Mouse (Mus musculus) B cell, adult 62 days (primary cell): ENCODE data around the gene Dnah8. TPM values are rescaled to one million over a fixed set of nuclear protein-coding genes. Genes with fewer than 3 reads are reported as not detected.

Source experiments
- total RNA-seq: library from RNA; stranded (reverse); gene quantifications from 4 replicates; pipeline ENCODE4 v1.2.4, GENCODE M21; 2023

The Dnah8 gene
- 7.5 to 10.0 TPM (median 8.4 TPM) in 4 replicates for total RNA-seq

DNA sequence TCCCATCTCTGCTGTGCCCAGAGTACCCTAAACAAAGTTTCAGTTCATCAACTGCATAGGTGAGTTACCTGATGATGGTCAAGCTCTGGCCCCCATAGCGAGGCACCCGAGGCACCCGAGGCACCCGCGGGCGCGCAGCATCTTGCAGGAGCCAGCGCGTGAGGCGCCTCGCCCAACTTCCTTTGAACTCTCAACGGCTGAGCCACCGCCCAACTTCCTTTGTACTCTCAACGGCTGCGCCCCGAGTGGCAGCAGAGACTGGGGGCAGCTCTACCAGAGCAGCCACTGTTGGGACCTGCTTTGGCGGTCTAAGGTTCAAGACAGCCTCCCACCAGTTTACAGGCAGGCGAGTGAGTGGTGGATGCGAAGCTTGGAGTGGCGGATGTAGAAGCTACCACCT is at the start of gene Dnah8:
Dnah8 (plus strand) TSS at position 223 of the 400 bp plus-strand sequence.

DNA sequence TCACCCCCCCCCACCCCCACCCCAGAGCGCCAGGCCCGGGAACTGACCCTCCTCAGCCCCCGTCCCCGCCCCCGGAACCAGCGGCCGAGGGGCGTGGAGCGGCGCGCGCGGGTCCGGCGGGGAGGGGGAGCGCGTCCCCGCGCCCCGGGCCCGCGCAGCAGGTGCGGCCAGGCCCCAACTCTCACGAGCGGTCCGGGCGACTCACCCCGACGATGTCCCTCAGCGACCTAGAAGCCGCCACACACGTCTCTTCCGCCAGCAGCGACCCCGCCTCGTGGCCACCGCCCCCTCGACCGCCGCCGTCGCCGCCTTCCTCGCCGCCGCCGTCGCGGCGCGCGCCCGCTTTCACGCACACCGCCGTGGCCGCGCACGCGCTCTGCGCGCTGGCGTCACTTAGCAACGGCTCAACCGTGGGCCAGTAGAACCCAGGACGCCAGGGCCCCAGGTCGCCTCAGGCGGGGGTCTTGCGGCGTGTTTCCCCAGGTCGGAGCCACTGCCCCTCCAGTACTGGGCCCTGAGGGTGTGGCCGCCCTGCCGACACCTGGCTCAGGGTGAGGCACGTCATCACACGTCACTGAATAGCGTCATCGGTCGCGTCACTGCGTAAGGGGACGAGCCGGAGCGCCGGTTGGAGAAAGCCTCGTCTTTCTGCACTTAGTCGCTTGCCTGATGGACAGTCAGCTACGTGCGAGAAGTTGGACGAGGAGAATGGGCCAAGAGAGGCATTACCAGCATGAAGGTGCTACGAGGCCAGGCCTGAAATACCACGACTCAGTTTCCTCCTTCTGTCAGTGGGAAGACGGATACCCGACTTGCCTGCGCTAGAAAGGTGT is 48.0 kb upstream of the Dnah8 start, which contains the start of gene Btbd9:
Btbd9 (minus strand) TSS at position 548 of the 833 bp plus-strand sequence.

DNA sequence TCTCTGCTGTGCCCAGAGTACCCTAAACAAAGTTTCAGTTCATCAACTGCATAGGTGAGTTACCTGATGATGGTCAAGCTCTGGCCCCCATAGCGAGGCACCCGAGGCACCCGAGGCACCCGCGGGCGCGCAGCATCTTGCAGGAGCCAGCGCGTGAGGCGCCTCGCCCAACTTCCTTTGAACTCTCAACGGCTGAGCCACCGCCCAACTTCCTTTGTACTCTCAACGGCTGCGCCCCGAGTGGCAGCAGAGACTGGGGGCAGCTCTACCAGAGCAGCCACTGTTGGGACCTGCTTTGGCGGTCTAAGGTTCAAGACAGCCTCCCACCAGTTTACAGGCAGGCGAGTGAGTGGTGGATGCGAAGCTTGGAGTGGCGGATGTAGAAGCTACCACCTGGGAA is 2.6 kb downstream of the Dnah8 start, which contains the start of gene Glo1:
Glo1 (minus strand) TSS at position 153 of the 400 bp plus-strand sequence.

DNA sequence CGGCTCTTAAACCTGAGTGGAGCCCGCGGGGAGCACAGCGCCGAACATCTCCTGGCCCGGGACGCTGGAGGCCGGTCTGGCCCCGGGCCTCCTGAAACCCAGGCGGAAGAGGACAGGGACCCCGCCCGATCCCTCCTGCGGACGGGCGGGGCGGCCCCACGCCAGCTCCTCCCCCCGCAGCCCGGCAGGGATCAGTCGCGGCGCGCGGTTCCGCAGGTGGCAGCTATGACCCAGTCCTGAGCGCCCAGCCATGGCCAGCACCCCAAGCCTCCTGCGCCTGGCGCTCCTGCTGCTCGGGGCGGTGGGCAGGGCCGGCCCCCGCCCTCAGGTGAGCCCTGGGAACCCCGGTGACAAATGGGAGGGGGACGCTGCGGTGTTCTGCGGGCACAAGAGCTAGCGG is 277.5 kb downstream of the Dnah8 start, which contains the start of gene Glp1r:
Glp1r (plus strand) TSS at position 191 of the 400 bp plus-strand sequence.

Other genes starting within 250 kb of the Dnah8 start
- gene Btbd9, start 47.9 kb upstream of the Dnah8 start, total RNA-seq = 69.6 to 73.1 TPM (median 70.5 TPM) in 4 replicates
- gene Glo1, start 2.5 kb downstream of the Dnah8 start, total RNA-seq = 43.2 to 46.2 TPM (median 44.3 TPM) in 4 replicates